Mouse (Mus musculus): ENCODE data around the gene Tjp1. TPM values are rescaled to one million over a fixed set of nuclear protein-coding genes. Genes with fewer than 3 reads are reported as not detected.

The Tjp1 gene
- total RNA-seq, 2 experiments from 2014 or later = 141 to 174 TPM

GRCm38 (mm10) chr7:65371765-65372164, 155.8 kb downstream of the Tjp1 start:
- TF ChIP-seq CTCF (conservative IDR thresholded peaks at IDR 0.05) = no peak
- Histone ChIP-seq H3K4me3 (peak overlapping the region; percentile 86), H3K27ac (peak overlapping the region; percentile 94)
- no peak for DNase-seq (ENCODE audit: low spot score in 2 of 2)

GRCm38 (mm10) chr7:65370787-65371616, 156.6 kb downstream of the Tjp1 start:
- peak overlapping the region; percentile 94 for H3K27ac ChIP-seq
- no peak for TF ChIP-seq CTCF (conservative IDR thresholded peaks at IDR 0.05)
- DNase-seq (ENCODE audit: low spot score in 2 of 2) = peak; percentile 85 to 88

GRCm38 (mm10) chr7:65370381-65370786, 157.2 kb downstream of the Tjp1 start:
- DNase-seq (ENCODE audit: low spot score in 2 of 2) = no peak
- Histone ChIP-seq H3K27ac (peak overlapping the region; percentile 94), H3K4me3 (peak overlapping the region; percentile 86)
- TF ChIP-seq CTCF (conservative IDR thresholded peaks at IDR 0.05) = no peak

More at GRCm38 (mm10) chr7:65370787-65371616, 156.6 kb downstream of the Tjp1 start:
- H3K4me3 ChIP-seq = peak overlapping the region; percentile 86

- Histone ChIP-seq H3K27ac (peak overlapping the region; percentile 94), H3K4me3 (peak overlapping the region; percentile 86)
- TF ChIP-seq CTCF (conservative IDR thresholded peaks at IDR 0.05) = no peak
- DNase-seq (ENCODE audit: low spot score in 2 of 2) = no peak
These were observed 158.5 kb downstream of the Tjp1 start for GRCm38 (mm10) chr7:65369101-65369500.

GRCm38 (mm10) chr7:65367386-65368245, 160.0 kb downstream of the Tjp1 start:
- H3K4me3 ChIP-seq = peak overlapping the region; percentile 86; the same call in 1 of the 2 replicates
- H3K27ac ChIP-seq = peak overlapping the region; percentile 94
- no peak for DNase-seq (ENCODE audit: low spot score in 2 of 2)
- TF ChIP-seq CTCF (conservative IDR thresholded peaks at IDR 0.05) = no peak

GRCm38 (mm10) chr7:65366153-65366552, 161.4 kb downstream of the Tjp1 start:
- DNase-seq (ENCODE audit: low spot score in 2 of 2) = no peak
- no peak overlapping the region for H3K4me3 ChIP-seq
- TF ChIP-seq CTCF (conservative IDR thresholded peaks at IDR 0.05) = no peak
- peak overlapping the region; percentile 0; the same call in 1 of the 2 replicates for H3K27ac ChIP-seq

GRCm38 (mm10) chr7:65365560-65365959, 162.0 kb downstream of the Tjp1 start:
- DNase-seq (ENCODE audit: low spot score in 2 of 2) = no peak
- no peak for TF ChIP-seq CTCF (conservative IDR thresholded peaks at IDR 0.05)

GRCm38 (mm10) chr7:65360278-65360677, 167.3 kb downstream of the Tjp1 start:
- no peak for TF ChIP-seq CTCF (conservative IDR thresholded peaks at IDR 0.05)
- no peak for DNase-seq (ENCODE audit: low spot score in 2 of 2)
- Histone ChIP-seq H3K4me3 (no peak overlapping the region), H3K27ac (peak overlapping the region; percentile 80; the same call in 1 of the 2 replicates)

More at GRCm38 (mm10) chr7:65365560-65365959, 162.0 kb downstream of the Tjp1 start:
- no peak overlapping the region for H3K4me3 ChIP-seq
- H3K27ac ChIP-seq = 0 out of 2 replicates have a peak overlapping the region, but pooled peaks have one; percentile 0

- Histone ChIP-seq H3K27ac (peak overlapping the region; percentile 80; the same call in 1 of the 2 replicates), H3K4me3 (no peak overlapping the region)
- DNase-seq (ENCODE audit: low spot score in 2 of 2) = no peak
- no peak for TF ChIP-seq CTCF (conservative IDR thresholded peaks at IDR 0.05)
These were observed 167.8 kb downstream of the Tjp1 start for GRCm38 (mm10) chr7:65359774-65360173.

GRCm38 (mm10) chr7:65357538-65357937, 170.0 kb downstream of the Tjp1 start:
- Histone ChIP-seq H3K27ac (peak overlapping the region; percentile 80), H3K4me3 (no peak overlapping the region)
- TF ChIP-seq CTCF (conservative IDR thresholded peaks at IDR 0.05) = no peak
- peak; percentile 75 to 91 for DNase-seq (ENCODE audit: low spot score in 2 of 2)

GRCm38 (mm10) chr7:65356204-65356603, 171.4 kb downstream of the Tjp1 start:
- Histone ChIP-seq H3K4me3 (no peak overlapping the region), H3K27ac (peak overlapping the region; percentile 80)
- TF ChIP-seq CTCF (conservative IDR thresholded peaks at IDR 0.05) = no peak
- DNase-seq (ENCODE audit: low spot score in 2 of 2) = no peak

GRCm38 (mm10) chr7:65354908-65355307, 172.7 kb downstream of the Tjp1 start:
- no peak for TF ChIP-seq CTCF (conservative IDR thresholded peaks at IDR 0.05)
- Histone ChIP-seq H3K4me3 (no peak overlapping the region), H3K27ac (peak overlapping the region; percentile 51)
- DNase-seq (ENCODE audit: low spot score in 2 of 2) = no peak

Measured in layer of hippocampus, adult 2 months (tissue).